Mouse (Mus musculus) WW6 (cell line): Measurements from ENCODE around the gene Anapc13.

Experiments used
- DNase-seq: peaks from one replicate; pipeline ENCODE4 v3.0.0-alpha.2; 2013; ENCODE audit warnings: low read depth, low spot score

The Anapc13 gene

GRCm38 (mm10) chr9:102631589-102632147 lies 5.6 kb downstream of the Anapc13 start:
- no peak for DNase-seq

DNA sequence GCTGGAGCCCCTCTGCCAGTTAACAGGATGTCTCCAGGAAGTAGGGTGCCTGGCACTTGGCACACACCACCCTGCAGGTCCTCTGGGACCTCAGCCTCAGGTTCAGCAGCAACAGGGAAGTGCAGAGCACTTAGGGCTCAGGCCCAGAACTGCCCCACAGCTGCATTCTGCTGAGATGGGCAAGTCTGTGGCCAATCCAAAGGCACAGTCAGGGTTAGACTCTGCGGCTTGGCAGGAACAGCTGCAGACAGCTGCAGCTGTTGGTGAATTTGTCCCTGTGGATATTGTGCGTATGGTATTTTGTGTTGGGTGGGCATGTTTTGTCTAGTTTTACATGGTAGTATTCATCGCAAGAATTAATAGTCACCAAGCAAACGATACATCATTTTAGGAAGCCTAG lies 6.1 kb downstream of the Anapc13 start:
- no peak for DNase-seq

DNA sequence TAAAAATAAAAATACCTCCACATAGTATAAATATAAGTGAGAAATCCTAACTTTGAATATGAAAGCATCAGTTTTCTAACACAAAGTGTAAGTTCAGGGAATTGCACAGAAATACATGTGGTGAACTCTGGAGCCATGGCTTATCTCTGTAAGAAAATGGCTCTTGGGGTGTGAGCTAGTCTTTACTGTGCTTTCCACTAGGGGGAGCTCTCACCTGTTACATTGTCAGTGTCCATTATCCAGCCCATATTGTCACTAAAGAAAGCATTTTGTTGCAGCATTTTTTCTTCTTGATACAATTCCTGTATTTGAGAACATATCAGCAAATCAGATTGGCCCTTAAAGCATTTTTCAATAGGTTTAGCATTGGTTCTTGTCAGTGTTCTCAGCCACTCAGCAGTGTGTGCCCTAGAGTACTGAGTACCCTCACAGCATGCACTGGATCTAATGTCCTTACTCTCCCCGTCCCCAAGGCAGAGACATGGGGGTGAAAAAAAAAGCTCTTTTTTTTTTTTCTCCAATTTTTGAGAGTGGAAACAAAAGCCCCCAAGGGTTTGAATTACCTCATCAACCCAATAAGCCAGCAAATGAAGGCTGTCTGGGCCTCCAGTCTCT lies 6.9 kb downstream of the Anapc13 start:
- DNase-seq, result no peak

- no peak for DNase-seq
These were observed 8.4 kb downstream of the Anapc13 start for GRCm38 (mm10) chr9:102634453-102634852.

DNA sequence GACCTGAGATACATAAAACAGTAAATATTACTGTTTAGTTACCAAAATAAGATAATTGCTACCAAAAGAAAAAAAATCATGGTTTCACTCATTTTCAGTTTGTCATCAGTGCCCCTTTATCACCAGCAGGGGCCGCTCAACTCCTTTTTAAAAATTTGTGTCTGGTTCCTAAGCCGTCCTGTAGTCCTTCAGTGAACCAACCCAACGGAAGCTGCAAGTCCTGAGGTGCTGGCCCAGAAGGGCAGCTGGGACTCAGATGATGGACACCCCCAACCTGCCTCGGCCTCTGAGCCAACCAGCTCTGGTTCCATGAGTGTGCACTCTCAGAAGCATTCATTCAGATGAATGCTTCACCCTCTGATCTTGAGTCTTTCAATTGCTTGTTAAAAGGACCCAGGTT lies 10.5 kb downstream of the Anapc13 start:
- DNase-seq, result no peak

DNA sequence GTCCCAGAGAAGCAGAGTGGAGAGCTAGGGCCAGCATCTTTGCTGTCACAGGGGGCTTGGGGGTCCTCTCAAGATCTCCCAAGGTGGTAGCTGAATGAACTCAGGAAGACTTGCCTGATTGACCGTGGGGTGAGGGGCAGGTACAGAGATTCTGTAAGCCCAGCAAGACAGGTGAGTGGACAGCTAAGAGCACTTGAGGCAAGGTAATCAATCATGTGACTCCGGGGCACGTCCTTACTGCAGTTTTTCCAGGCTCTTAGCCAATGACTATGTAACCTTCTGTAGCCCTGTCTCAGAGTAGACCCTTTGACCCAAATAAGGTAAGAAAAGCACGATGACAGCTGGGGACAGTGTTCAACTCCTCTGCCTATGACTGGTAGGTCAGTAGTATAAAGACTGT lies 11.0 kb downstream of the Anapc13 start:
- no peak for DNase-seq

GRCm38 (mm10) chr9:102638963-102639362 lies 12.9 kb downstream of the Anapc13 start:
- DNase-seq, result no peak

DNA sequence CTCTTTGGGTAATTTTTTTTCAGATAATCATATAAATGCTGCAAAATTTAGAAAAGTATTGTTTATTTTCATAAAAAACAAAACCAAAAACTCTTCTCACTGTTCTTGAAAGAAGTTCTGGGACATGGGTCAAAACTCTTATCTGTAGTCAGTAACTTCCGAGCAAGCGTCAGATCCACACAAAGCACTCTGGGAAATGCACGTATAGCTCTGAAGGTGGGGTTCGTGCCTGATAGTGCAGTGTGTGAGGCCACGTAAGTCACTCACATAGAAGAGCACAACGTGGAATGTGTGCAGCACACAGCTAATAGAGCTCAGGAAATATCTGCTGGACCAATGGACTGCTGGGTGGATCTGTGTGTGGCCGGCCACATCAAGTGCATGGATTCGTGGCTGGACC lies 13.4 kb downstream of the Anapc13 start:
- DNase-seq, result no peak

DNA sequence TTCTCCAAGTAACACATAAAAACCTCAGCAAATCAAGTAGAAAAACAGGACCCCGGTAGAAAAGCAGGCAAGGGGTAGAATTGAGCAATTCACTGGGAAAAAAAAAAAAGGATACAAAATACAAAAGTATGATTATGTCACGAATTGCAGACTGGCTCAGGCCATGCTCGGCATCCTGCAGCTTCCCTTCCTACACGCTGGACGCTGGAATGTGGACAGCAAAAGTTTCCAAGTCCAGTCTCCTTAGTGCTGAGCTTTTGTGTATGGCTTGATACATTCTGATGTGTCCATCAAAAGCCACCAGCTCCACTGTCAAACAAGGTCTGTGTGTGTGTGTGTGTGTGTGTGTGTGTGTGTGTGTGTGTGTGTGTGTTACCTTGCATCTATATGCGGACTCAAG lies 15.4 kb downstream of the Anapc13 start:
- no peak for DNase-seq

DNA sequence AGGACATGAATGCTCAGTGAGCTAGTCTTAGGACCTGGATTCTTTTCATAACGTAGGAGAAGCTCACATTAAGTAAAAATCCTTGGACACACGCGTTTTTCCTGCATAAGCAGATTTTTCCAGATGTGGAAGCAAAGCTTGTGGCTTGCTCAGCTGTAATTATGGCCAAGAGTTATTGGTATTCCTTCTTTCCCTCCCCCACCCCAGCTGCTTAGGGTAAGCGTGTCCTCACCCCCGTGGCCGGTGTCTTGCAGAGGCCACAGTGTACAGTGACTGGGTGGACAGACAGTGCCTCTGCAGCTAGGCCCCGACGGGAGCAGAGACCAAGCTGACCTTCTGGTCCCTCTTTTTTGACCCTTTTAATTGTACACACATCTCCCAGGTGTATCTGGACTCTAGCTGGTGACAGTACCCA lies 17.0 kb downstream of the Anapc13 start:
- no peak for DNase-seq

GRCm38 (mm10) chr9:102643486-102644101 lies 17.5 kb downstream of the Anapc13 start:
- no peak for DNase-seq

- no peak for DNase-seq
These were observed 19.1 kb downstream of the Anapc13 start for GRCm38 (mm10) chr9:102645119-102645695.

- DNase-seq, result no peak
These were observed 20.9 kb downstream of the Anapc13 start for GRCm38 (mm10) chr9:102647010-102647409.

GRCm38 (mm10) chr9:102649917-102650527 lies 23.9 kb downstream of the Anapc13 start:
- DNase-seq, result no peak

GRCm38 (mm10) chr9:102650637-102651036 lies 24.5 kb downstream of the Anapc13 start:
- no peak for DNase-seq

DNA sequence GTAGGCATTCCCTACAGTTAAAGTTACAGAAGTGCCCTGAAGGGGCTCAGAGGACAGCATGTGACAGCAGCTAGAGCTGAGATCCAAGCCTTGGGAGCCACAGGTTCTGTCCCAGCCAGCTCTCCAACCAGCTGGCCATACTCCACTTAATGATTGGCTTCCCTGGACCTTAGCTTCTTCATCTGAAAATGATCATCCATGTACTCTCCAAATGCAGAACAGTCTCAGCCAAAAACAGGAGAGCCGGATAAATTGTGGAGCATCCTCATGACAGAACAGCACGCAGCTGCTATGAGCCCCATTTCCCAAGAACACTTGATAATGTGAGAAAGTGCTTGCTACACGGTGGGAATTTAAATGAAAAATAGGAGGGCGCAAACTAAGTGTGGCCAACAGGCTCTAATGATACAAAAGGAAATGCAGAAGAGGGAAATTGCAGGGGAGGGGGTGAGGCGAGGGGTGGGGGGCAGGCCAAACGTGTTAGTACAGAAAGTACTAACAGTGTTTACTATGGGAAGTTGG lies 25.2 kb downstream of the Anapc13 start:
- no peak for DNase-seq

DNA sequence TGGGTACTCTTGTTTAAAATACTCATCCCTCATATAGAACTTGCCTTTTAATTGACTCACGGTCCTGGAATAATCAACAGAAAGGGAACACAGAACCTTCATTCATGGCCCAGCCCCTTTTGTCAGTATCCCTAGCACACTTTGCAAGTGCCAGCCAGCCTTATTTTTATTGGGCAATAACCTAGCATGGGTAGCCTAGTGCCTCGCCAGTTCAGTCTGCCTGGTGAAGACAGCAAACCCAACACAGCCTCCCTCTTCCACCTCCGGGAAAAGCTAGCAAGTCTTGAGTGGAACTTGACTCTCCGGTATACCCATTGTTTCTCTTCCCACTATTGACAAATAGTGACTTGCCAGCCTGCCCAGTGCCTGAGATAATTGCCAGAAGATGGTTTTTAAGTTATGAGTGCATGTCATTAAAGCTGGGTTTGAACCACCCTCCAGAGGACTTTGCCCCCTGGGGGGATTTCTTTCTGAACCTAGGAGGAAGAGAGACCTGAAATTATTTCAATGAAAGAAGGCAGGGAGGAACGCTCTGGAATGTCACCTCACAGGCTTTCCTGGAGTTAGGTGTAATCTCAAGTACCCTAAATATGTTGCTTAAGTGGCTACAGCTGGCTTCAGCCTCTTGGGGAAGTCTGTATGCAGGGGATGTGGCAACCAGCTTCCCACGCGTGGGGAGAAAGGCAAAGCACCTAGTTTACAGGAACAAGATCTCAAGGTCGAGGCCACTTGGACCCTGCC lies 30.4 kb downstream of the Anapc13 start:
- DNase-seq, result no peak

- DNase-seq, result no peak
These were observed 42.0 kb downstream of the Anapc13 start for GRCm38 (mm10) chr9:102668115-102668514.

- no peak for DNase-seq
These were observed 42.8 kb downstream of the Anapc13 start for GRCm38 (mm10) chr9:102668906-102669305.

- DNase-seq, result no peak
These were observed 47.3 kb downstream of the Anapc13 start for GRCm38 (mm10) chr9:102673381-102673780.

DNA sequence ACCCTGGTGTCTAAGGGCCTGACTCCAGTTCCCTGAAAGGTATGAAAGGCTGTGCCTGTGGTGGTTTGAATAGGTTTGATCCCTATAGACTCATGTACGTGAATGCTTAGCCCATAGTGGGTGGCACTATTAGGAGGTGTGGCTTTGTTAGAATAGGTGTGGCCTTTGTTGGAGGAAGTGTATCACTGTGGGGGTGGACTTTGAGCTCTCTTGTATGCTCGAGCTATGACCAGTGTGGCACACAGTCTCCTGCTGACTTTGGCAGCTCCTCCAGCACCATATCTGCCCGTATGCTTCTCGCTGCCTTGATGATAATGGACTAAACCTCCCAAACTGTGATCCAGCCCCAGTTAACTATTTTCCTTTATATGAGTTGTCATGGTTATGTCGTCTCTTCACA lies 49.8 kb downstream of the Anapc13 start:
- no peak for DNase-seq

DNA sequence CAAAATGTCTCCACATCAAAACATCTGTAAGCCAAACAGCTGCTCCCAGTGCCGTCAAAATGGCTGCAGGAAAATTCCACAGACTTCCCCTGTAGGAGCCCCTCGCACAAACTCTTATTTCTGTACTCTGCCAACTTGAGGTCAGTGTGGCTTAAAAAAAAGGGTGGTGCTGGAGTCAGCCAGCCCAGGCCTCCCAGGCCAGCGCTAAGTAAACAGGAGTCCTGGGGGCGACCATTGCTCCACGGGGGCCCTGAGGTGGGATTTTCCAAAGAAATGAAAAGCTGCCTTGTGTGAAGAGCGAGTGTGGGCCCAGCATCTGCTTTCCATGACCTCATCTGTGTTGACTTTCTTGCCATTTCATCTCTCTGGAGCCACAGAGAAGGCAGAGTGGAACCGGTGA lies 55.4 kb downstream of the Anapc13 start:
- DNase-seq, result no peak
